Mouse (Mus musculus) frontal cortex, adult 2 months (tissue): ENCODE data around the gene Mars2. TPM values are rescaled to one million over a fixed set of nuclear protein-coding genes. Genes with fewer than 3 reads are reported as not detected.
A peak's percentile ranks its signal among the peaks of the same experiment; 100 is the strongest.

Experiments used
- DNase-seq, 2 experiments: peaks; one replicate each; pipeline ENCODE4 v3.0.0; 2022; ENCODE audit warnings: low spot score in 1 of 2; ENCODE audit errors: extremely low spot score in 1 of 2
- polyA plus RNA-seq: library from polyadenylated mRNA; depleted of rRNA; stranded (reverse); fragments of >200 nt; gene quantifications from 2 replicates; pipeline ENCODE4 v1.2.3, GENCODE M21; 2012; rRNA removed

Mars2 gene
- polyA plus RNA-seq: 3.7 and 4.8 TPM in 2 replicates

DNA sequence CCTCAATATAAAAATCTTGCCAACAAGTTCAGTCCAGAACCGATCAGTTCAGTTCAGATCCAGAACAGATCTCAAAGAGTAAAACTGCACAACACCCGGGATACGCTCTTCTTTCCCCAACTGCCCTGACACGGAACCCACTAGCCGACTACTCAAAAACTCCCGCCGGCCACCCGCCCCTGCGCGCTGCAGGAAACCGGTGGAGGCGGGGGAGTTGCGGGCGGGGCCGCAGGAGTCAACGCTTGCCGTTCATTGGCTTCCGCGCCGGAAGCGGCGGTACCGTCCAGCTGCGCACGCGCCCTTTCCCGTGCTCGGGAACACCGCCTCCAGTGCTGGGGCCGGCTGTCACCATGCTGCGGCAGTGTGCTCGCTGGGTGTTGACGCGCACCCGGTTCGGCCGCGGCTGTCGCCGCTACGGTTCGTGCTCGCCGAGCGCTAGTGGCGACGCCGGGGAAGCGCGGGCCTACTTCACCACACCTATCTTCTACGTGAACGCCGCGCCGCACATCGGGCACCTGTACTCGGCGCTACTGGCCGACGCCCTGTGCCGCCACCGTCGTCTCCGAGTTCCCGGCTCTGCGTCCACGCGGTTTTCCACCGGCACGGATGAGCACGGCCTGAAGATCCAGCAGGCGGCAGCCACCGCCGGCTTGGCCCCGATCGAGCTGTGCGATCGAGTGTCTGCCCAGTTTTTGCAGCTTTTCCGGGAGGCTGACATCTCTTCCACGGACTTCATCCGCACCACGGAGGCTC, at the start of gene Mars2:
Gene Mars2, plus strand, starts transcription at position 288 of the 753 bp plus-strand sequence.
- peak; percentile 91 to 97 for DNase-seq

- DNase-seq: no peak
These were observed 45.0 kb upstream of the Mars2 start for GRCm38 (mm10) chr1:55192015-55192414.

DNA sequence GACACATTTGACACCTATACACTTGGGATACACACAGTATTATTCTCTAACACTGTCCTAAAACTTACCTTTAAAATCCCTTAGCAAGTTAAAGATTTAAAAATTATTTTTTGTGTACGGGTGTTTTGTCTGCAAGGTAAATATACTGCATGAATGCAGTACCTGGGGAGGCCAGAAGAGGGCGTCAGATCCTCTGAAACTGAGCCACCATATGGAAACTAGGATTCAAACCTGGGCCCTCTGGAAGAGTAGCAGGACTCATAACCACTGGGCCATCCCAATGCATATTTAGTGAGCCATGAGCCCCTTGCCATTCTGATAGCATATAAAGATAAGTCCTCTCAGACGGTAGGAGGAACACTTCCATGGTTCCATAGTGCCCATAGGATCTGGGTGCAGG, 44.2 kb upstream of the Mars2 start:
- no peak for DNase-seq

- DNase-seq: no peak
These were observed 43.7 kb upstream of the Mars2 start for GRCm38 (mm10) chr1:55193316-55193715.

DNA sequence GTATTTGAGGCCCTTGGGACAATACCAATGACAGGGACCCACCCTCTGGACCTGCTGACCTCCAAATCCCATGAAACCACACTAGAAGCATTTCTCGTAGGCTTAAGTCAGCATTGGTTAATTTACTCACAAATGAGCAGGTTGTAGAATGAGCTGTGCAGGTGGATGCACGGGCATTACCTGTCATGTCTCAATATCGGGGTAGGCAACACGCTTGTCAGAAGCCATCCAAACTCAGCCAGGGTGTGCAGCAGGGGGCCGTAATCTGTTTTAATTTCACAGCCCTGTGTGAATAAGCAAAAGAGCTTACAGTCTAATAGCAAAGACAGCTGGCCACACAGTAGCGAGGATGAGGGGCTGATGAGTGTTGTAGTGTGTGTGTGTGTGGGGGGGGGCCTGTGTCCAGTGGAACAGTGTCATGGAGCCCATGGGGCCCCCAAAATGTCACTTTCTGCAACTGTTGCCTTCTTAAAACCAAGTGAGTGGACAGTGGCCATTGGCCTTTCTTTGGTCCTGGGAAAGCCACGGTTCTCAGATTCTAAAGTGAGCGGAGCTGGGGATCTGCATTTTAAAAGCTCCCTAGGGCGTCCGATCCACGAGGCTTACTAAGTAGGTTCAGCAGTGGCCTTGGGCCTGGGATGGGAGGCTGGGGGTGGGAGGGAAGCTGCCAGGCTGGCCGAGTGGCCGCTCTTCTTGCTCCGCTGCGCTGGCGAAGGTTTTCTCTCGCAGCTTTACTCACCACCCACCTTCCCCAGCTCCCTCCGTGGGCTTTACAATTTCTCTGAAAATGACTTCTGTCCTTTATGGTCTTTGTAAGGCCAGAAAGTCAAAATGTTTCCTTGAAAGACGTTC, 42.7 kb upstream of the Mars2 start:
- no peak for DNase-seq

DNA sequence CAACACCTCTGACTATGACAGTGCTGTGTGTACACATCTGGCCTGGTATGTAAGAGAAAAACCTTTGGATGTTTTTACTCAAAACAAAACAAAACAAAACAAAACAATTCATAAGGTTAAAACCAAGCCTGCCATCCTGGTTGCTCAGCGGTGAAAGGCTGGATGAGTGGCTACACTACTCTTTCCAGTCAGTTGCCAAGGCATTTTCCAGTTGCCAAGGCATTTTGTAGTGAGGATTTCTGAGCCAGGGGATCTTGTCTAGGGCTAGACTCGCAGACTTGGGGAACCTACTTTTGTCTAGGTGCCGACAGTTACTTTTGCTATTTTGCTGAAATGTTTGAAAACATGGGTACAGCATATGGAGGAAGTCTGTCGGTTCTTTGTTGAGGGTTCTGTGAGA, 42.0 kb upstream of the Mars2 start:
- DNase-seq: no peak

DNA sequence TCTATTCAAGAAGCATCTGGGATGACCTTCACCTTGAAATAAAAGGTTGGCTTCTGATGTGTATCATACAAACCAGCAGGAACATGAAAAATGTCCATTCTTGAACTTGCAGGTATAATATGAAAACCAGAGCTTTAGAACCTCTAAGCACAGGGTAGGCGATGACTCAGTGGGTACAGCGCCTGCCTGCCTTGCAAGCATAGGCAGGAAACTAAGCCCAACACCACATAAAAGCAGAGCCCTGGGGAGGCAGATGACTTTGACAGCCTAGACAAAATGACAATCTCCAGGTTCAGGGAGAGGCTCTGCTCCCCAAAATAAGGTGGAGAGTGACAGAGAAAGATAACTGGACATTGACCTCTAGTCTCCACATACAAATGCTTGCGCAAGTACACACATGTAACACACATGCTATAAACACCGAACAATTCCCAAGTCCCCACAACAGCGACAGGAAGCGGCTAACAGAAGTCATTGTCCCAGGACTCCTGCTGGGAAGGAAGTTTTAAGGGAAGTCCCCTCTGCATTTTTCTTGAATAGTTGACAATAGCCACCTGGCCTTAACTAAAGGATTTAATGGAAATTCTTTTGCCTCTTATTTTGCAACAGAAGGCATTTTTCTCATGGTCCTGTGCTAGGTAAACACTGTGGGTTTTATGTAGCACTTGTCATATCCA, 40.5 kb upstream of the Mars2 start:
- DNase-seq: no peak

GRCm38 (mm10) chr1:55198719-55199118, 38.3 kb upstream of the Mars2 start:
- no peak for DNase-seq

DNA sequence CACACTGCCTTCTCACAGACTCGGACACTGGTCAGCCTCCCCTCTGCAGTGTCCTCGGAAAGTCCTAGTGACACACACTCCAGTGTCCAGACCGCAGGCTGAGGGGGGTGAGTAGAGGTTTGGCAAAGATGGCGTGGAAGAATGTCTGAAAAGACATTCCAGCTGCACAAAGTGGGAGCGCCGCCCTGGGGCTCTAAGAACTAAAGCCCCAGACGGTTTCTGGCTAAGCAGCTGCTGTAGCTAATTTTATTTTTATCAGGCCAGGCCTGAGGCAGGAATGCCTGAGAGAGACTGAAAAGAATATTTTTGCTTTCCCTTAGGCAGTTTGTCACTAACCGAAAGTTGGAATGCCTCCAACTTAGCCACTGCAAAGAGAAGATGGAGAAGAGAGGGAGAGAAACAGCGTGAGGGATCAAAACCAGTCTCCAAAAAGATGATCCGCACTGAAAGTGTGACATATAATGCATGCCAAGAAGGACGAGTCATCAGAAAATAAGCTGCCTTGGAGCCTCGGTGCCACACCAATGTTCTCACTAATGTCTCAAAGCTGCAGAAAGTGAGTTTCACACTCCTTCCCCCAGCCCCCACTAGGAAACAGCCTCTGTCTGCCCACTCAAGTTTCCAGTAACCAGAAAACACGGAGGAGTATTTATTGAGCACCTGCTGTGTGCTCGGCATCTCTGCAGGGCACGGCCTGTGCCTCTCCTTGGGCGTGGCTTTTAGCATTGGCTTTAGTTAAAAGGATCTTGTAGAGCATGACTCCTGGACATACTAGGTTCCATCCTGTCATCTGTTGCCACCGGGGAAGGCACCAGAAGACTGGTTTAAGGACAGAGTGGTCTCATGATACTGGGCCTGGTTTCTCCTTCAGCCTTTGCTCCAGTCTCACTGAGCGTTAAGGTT, 34.9 kb upstream of the Mars2 start:
- DNase-seq: peak; percentile 41 to 74

- DNase-seq: no peak
These were observed 31.1 kb upstream of the Mars2 start for GRCm38 (mm10) chr1:55205808-55206327.

DNA sequence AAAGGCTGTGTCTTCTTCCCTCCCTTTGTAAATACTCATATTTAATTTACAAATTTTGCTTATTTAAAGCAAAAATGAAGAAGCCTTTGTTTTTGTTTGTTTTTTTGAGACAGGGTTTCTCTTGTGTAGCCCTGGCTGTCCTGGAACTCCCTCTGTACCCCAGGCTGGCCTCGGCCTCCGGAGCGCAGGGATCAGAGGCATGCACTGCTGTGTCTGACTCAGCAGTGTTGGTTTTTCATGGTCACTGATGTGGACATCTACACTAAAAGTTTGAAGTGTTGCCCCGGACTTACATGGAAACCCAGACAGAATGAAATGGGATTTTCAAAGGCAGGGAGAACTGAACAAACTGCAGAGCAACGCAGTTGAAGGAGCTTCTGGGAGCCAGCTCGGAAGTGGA, 29.4 kb upstream of the Mars2 start:
- DNase-seq: no peak

DNA sequence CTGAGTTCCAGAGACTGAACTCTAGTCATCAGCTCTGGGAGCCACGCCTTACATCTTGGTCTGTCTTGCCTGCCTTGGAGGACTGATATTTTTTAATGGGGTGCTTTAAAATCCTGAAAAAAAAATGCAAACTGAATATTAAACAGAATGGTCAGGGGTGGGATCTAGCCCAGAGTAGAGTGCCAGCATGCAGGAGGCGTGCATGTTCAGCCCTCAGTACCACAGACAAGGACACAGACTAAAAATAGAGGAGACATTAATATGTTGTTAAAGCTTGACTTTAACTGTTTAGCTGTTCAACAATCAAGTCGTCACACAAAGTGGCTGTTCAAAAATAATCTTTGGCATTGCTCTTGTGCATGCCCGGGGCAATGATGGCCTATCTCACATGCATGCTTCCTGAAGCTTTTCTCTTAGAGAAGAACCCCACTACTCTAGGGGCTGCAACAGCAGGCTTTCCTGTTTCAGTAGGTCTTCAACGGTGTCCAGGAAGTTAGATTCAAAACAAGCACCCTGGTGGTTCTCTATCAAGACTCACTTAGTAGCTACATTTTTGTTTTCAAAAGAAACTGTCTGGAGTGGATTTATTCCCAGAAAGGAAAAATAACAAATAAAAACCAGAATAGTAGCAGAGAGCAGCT, 28.4 kb upstream of the Mars2 start:
- no peak for DNase-seq

GRCm38 (mm10) chr1:55210202-55210965, 26.6 kb upstream of the Mars2 start:
- no peak for DNase-seq

- DNase-seq: no peak
These were observed 25.9 kb upstream of the Mars2 start for GRCm38 (mm10) chr1:55211081-55211480.

GRCm38 (mm10) chr1:55212771-55213170, 24.2 kb upstream of the Mars2 start:
- no peak for DNase-seq

GRCm38 (mm10) chr1:55213475-55213874, 23.5 kb upstream of the Mars2 start:
- no peak for DNase-seq

GRCm38 (mm10) chr1:55213936-55214335, 23.0 kb upstream of the Mars2 start:
- DNase-seq: no peak

- DNase-seq: no peak
These were observed 21.7 kb upstream of the Mars2 start for GRCm38 (mm10) chr1:55215185-55215813.
